Mouse (Mus musculus) hematopoietic stem cell, adult 5-6 weeks (primary cell): ENCODE results near the gene Tmem268. TPM values are rescaled to one million over a fixed set of nuclear protein-coding genes. Genes with fewer than 3 reads are reported as not detected.

ENCODE experiments used
- ATAC-seq, 2 experiments: fragments of 125-278 bp in 1 of 2; replicated peaks in 1 of 2; 2 replicates each; pipeline ENCODE4 v1.8.0; 2016 to 2017; ENCODE audit warnings: inconsistent platforms in 2 of 2, mild to moderate bottlenecking in 2 of 2, moderate number of reproducible peaks in 2 of 2, low read depth in 1 of 2, moderate TSS enrichment in 1 of 2; ENCODE audit not compliant: low FRiP score in 2 of 2, poor library complexity in 2 of 2, severe bottlenecking in 2 of 2, insufficient read depth in 1 of 2, low TSS enrichment in 1 of 2
- total RNA-seq: library from RNA; stranded (forward); fragments of 172-1452, 232-1000 nt; gene quantifications from 2 replicates; pipeline ENCODE4 v1.2.3, GENCODE M21; 2017

Gene Tmem268
- total RNA-seq, 1 experiment from 2014 or later, result 40.9 TPM

- no peak for ATAC-seq
Observed at GRCm38 (mm10) chr4:63580078-63580477, 21.5 kb downstream of the Tmem268 start.

GRCm38 (mm10) chr4:63582580-63582979 is 24.0 kb downstream of the Tmem268 start:
- no peak for ATAC-seq

DNA sequence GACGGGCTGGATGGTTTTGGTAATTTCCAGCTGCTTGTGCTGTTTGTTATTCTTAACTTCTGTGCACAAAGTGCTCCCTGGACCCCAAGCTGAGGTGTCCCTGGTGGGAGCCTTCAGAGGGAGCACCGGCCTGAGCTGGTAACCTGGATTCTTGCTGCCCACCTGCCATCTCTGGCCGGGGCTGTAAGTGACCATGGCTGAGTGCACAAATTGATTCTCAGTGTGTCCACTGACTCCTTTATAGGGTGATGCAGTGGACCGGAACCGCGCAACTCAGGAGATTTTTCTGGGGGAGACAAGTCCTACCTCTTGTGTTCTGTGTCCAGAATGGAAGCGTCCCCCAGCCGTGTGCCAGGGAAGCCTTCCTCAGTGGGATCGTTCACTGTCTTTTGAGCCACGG is 26.6 kb downstream of the Tmem268 start:
- ATAC-seq, result no peak

DNA sequence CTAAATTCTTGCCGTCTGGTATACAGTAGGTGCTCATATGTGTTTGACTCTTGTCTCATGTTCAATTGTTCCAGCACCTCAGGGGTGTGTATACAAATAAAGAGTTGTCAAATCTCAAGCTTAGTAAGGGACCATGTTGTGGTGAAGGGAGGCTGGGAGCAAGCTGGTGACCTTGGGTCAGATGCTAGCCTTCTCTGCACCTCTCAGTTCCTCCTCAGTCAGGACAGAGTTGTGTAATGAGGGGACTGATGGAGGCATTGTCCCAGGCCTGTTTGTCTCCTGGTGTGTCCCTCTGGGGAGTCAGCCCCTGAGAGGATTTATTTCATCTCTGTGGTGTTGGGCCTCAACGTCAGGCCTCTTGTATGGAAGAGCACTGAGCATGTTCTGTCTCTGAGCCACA is 27.7 kb downstream of the Tmem268 start:
- no peak for ATAC-seq

- peak; percentile 82 to 89 for ATAC-seq
Observed at GRCm38 (mm10) chr4:63589987-63590386, 31.4 kb downstream of the Tmem268 start.

DNA sequence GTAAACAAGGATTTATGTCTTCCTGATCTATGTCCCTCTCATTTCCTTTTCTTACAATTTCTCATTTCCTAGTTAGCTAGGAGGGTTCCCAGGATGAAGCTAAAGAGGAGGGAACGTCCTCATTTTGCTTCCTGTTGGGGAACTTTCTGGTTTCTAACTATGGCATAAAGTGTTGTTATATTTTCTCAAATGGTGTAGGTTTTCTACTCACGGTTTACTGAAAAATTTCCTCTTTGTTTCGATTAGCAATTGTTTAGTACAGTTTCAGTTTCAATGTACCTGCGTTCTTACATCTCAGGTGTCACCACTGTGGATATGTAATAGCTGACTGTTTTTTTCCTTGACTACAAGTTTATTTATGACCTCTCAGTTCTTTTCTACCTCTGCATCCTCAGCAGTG is 32.0 kb downstream of the Tmem268 start:
- ATAC-seq, result no peak

DNA sequence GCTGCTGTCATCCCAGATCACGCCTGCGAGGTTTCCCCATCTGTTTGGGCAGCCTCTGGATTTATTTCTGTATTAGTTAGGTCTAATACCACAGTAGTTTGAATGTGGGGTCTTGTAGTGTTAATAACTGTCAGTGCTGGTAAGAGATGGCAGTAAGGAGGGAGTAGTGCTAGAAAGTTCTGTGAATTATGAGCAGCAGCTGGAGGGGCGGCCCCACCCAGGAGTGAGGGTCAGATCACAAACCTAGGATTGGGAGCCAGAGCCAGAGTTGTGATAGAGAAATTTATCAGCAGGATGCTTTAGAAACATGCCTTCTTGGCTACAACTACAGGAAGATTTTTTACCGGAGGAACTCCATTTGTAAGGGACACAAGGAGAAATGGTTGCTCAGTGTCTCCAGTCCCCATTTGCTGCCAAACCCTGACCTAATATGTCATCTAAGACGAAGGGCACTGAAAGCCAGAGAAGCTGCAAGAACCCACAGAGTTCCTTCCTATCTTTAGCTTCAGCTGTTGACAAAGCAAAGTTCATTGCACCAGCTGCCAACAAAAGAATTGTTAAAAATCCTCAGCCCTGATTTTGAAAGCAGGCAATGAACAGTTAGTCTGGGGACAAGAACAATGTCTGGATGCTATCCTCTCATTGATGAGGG is 36.0 kb downstream of the Tmem268 start:
- no peak for ATAC-seq

DNA sequence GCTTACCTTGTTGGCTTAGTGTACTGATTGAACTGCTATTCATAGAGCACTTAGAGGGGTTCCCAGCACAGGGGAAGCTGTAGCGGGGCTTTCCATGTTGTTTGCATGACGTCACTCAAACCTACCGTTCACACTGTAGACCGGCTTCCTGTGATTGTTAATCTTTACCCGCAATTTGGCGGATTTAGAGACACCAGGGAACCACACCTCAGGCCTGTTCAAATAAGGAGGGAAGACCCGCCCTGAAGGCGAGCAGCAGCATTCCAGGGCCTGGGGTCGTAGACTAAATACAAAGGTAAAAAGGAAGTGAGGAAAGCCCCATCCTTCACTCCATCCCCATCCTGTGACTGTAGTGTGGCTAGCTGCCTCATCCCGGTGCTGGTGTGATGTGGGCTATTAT is 36.7 kb downstream of the Tmem268 start:
- peak; percentile 50 to 56 for ATAC-seq

DNA sequence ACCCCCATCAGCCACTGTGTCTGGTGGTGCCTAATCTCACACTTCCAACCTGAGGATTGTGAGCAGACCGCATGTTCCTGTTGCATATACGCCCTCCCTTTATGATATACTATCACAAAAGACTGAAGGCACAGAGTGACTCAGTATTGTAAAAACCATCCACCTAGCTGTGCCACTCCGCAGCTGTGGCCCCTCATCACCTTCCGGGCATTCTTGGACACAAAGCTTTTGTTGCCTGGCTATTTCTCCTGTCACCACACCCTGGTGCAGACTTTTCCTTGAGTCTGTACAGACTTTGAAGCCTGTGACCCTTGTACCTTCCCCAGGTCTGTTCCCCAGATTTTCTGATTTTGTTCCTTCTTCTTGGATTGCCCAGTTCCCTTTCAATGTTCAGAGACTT is 37.4 kb downstream of the Tmem268 start:
- ATAC-seq, result no peak

DNA sequence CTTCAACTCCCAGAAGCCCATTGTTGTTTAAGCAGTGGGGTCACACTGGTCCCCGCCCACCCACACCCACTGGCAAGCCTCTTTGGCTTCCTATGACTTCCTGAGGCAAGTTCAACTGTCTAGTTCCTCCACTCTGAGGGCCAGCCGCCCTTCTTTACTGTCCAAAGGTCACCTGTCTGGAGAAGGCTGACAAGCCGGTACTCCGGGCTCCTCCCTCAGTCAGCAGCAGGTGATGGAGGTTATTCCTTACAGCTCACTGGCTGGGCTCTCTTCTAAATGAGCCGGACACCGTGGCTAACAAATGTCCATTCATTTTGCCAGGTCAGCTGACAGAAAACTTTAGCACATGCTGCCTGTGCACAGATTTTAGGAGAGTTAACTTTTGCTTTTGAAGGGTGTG is 42.2 kb downstream of the Tmem268 start:
- no peak for ATAC-seq

DNA sequence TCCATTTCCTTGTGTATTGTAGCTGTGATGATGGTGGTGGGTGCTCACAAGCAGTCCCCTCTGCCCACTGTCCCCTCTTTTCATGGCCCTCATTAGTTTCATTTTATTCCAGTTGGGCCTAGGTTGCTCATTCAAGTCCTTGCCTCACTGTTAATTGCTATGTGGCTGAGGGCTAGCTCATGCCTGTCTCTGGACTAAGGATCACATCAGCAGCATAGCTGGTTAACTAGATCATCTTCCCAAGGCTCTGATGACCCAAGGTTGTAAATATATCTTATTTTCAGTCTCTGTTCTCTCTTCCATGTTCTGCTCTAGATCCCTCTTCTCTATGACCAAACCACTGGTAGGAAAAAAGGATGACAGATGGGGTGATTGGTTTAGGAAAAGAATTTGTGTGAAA is 42.7 kb downstream of the Tmem268 start:
- ATAC-seq, result no peak

DNA sequence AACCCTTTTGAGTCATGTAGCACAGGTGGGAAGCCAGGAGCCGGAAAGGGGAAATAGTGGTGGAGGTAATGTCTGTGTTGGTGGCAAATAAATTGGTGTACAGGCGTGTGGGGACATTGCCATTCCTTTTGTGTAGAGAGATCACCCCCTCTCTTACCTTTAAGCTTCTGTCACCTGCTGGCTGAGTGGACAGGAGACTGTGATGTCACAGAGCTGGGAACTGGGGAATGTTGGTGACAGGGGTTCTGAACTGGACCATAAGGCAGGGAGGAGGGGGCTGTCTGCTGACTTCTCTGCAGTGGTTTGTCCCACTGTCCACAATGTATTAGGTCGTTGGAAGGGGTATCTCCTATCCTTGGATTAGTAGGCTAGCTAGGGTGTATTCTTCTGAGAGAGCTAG is 46.4 kb downstream of the Tmem268 start, which contains the start of gene Gm11213:
Gene Gm11213, minus strand, starts transcription at position 317 of the 400 bp plus-strand sequence.
- ATAC-seq, result no peak

DNA sequence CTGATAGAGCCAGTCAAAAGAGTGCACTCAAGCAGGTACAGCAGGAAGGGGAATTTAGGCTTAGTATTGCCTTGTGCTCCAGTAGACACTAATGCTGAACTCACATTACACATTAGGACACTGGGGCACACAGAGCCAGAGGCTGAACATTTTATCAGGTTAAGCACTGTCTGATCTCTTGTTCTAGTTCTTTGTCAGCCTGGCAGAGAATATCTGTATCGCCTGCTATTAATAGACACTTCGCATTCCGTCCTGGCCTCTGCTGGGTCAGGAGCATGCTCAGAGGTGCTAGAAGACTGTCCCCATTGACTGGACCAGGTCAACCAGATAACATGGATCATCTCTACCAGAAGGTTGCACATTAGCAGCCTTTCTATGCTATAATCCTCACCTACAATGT is 47.0 kb downstream of the Tmem268 start:
- no peak for ATAC-seq

DNA sequence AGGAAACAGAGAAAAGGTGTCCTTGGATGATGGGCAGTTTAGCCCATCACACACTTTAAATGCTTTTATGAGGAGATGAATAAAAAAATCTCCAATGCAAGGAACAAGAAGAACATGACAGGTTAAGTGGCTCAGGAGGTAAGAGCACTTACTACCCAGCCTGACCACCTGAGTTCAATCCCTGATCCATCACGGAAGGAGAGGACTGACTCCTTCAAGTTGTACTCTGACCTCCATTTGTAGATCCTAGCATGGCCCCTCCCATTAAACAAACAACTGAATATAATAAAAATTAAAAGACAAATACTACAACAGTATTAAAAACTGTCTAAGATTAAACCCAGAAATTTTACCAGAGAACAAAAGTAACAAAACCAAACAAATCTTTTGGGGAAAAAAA is 47.4 kb downstream of the Tmem268 start:
- ATAC-seq, result no peak

DNA sequence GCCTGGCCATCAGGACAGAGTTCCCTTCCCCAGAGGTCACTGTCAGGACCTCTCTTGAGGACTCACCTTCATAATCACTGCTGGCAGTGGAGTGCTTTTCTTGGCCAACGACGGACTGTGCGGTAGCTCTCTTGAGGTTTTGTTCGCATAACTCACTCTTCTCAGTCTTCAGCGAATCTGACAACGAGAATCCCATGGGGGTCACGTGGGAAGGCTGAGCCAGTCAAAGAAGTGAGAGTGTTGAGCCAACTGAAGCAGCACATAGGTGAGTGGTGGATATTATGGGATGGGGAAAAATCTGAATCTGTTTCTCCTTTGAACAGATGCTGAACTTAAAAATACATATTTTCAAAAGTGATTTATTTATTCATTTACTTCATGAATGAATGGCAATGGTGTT is 49.8 kb downstream of the Tmem268 start:
- ATAC-seq, result no peak

GRCm38 (mm10) chr4:63621861-63622260 is 63.3 kb downstream of the Tmem268 start:
- no peak for ATAC-seq

DNA sequence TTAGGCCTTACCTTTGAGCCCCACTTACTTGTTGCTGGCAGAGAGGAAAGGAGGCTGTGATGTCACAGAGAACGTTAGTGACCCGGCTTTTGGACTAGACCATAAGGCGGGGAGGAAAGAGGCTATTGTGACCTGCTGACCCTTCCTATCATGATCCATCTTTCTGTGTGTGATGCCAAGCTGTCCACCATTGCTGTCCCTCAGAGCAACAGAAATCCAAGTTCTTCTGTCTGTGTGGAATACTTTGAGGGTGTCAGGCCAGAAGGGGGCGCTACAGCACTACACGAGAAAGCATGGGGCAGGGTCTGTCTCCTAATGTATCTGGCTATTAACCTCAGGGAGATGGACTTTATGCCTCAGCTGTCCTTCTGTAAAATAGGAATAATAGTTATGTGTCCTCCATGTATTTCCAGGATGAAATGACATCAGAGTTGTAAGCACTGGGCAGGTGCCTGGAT is 63.8 kb downstream of the Tmem268 start, which contains the start of gene Tex48:
Gene Tex48, minus strand, starts transcription at position 51 of the 458 bp plus-strand sequence.
- ATAC-seq, result no peak

DNA sequence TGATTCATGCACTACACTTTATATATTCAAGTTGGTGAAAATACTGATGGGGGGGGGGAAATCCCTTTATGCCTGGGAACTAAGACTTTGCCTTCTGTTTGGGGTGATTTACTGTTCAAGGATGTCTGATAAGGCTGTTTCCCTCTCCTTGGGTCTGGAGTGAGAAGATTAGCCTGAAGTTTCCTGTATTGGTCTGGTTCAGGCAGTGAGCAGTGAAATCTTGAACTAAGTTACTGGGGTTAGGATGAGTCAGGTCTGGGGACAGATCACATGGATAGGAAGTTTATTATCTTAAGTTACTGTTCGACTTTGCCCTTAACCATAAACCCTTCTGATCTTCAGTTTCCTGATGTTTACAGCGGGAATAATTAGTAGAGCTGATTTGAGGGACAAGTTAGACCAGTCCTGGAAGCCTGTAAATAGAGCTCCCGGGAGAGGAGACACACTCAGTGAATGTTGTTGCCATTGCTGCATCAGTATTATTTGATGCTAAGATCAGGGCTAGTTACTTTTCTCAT is 67.0 kb downstream of the Tmem268 start:
- ATAC-seq, result peak; percentile 82 to 88

GRCm38 (mm10) chr4:63627111-63627510 is 68.5 kb downstream of the Tmem268 start:
- peak; percentile 15 to 37; a peak in 2 of 4 replicates for ATAC-seq
